Mouse (Mus musculus) heart, postnatal 0 days (tissue): ENCODE measurements around the gene Gabarap.

Experiments
- CTCF ChIP-seq: IDR thresholded peaks from 2 replicates; pipeline ENCODE4 v1.5.1; 2016; ENCODE audit warnings: antibody characterized with exemption, control low read depth, low read depth
- EP300 ChIP-seq: IDR thresholded peaks from 2 replicates; pipeline ENCODE4 v1.6.1; 2016; ENCODE audit warnings: antibody characterized with exemption, low read depth

GRCm38 (mm10) chr11:70012931-70013330 lies 22.0 kb downstream of the Gabarap start:
- TF ChIP-seq EP300 (no peak), CTCF (no peak)
